Mouse (Mus musculus): ENCODE data around the gene Tasp1. TPM values are rescaled to one million over a fixed set of nuclear protein-coding genes. Genes with fewer than 3 reads are reported as not detected.
A peak's percentile ranks its signal among the peaks of the same experiment; 100 is the strongest.
"Not testable (repeated sequence)": the region's sequence is repeated elsewhere in the genome, so short reads cannot be mapped to it uniquely, and the experiment has no call there.

The Tasp1 gene
- total and polyA plus RNA-seq, 2 experiments = 2.1 to 13.3 TPM

DNA sequence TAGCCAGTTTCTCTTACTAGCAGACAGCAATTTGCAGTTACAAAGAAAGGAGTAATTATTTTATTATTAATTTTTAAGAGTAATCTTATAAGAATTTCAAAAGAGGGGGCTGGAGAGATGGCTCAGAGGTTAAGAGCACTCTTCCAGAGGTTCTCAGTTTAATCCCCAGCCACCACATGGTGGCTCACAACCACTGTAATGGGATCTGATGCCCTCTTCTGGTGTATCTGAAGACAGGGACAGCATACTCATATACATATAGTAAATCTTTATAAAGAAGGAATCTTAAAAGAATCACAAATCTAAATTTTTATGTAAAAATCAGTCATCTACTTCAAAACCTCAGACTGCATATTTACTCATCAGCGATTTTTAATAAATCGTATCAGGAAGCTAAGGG is 68.4 kb downstream of the Tasp1 start:
- no peak for DNase-seq (ENCODE audit: extremely low read depth, low read depth, low spot score)

DNA sequence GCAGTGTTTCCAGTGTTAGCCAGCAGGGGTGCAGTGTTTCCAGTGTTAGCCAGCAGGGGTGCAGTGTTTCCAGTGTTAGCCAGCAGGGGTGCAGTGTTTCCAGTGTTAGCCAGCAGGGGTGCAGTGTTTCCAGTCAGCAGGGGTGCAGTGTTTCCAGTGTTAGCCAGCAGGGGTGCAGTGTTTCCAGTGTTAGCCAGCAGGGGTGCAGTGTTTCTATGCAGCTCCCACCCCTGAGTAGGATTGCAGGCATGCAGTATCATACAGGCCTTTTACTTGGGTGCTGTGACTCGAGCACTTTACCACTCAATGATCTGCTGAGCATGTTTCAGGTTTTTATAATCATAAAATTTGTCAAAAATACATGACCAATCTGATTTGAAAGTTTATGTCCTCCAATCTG is 76.7 kb downstream of the Tasp1 start:
- 95% methylated on average over 1 of the region's 1 CpGs for WGBS
- H3K4me3 ChIP-seq (ENCODE audit: insufficient read depth, low read depth, low read length); H3K27me3 ChIP-seq (ENCODE audit: control insufficient read depth, insufficient read depth, low read length); H3K36me3 ChIP-seq (ENCODE audit: control insufficient read depth, insufficient read depth, low read length); H3K4me1 ChIP-seq (ENCODE audit: control insufficient read depth, insufficient read depth, low read length); H3K27ac ChIP-seq (replicated peaks; ENCODE audit: insufficient read depth, low read depth, low read length); H3K9ac ChIP-seq (ENCODE audit: low read depth, low read length); H3K79me2 ChIP-seq (ENCODE audit: control insufficient read depth, insufficient read depth, low read length): not testable (repeated sequence)
- peak; percentile 6 for DNase-seq (ENCODE audit: extremely low read depth, low read depth, low spot score)
- peak; percentile 36 for TF ChIP-seq CTCF (IDR thresholded peaks at IDR 0.05; ENCODE audit: low read depth, low read length)

More for the DNA sequence above, 68.4 kb downstream of the Tasp1 start:
- no peaks in the 10 kb centered on the region for H3K79me2 ChIP-seq (ENCODE audit: control insufficient read depth, insufficient read depth, low read length)
- H3K4me3 ChIP-seq (ENCODE audit: insufficient read depth, low read depth, low read length) = no peak overlapping the region
- no peak overlapping the region for H3K9ac ChIP-seq (ENCODE audit: low read depth, low read length)
- H3K27me3 ChIP-seq (ENCODE audit: control insufficient read depth, insufficient read depth, low read length) = no peaks in the 10 kb centered on the region
- peaks cover 4% of the 10 kb centered on the region for H3K36me3 ChIP-seq (ENCODE audit: control insufficient read depth, insufficient read depth, low read length)
- no peaks in the 10 kb centered on the region for H3K4me1 ChIP-seq (ENCODE audit: control insufficient read depth, insufficient read depth, low read length)
- no peak overlapping the region for H3K27ac ChIP-seq (replicated peaks; ENCODE audit: insufficient read depth, low read depth, low read length)
- TF ChIP-seq POLR2A (IDR thresholded peaks at IDR 0.05; ENCODE audit: extremely low read depth, insufficient read depth, low read length) (no peak), CTCF (IDR thresholded peaks at IDR 0.05; ENCODE audit: low read depth, low read length) (no peak)
- WGBS = 94% methylated on average over 2 of the region's 2 CpGs

DNA sequence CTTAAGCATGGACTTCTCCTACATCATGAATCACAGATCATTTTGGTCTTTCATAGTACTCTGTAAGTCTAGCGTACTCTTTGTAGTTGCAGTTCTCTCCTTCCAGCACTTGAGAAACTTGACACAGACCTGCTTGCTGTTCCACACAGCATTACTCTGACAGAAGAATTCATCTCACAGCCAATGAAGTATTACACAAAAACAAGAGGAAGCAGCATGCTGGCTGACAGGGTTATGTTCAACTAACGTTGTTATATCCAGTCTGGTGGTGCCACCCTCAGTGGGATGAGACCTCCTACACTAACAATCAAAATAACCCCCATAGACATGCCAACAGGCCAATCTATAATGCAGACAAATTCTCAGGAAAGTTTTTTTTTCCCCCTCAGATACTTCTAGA is 99.2 kb downstream of the Tasp1 start:
- H3K9ac ChIP-seq (ENCODE audit: low read depth, low read length) = no peak overlapping the region
- WGBS = 75% methylated on average over 2 of the region's 2 CpGs
- DNase-seq (ENCODE audit: extremely low read depth, low read depth, low spot score) = no peak
- H3K4me3 ChIP-seq (ENCODE audit: insufficient read depth, low read depth, low read length) = no peak overlapping the region
- no peak for TF ChIP-seq CTCF (IDR thresholded peaks at IDR 0.05; ENCODE audit: low read depth, low read length)
- TF ChIP-seq POLR2A (IDR thresholded peaks at IDR 0.05; ENCODE audit: extremely low read depth, insufficient read depth, low read length) = no peak
- no peak overlapping the region for H3K27ac ChIP-seq (replicated peaks; ENCODE audit: insufficient read depth, low read depth, low read length)
- H3K79me2 ChIP-seq (ENCODE audit: control insufficient read depth, insufficient read depth, low read length) = no peaks in the 10 kb centered on the region
- no peaks in the 10 kb centered on the region for H3K27me3 ChIP-seq (ENCODE audit: control insufficient read depth, insufficient read depth, low read length)
- no peaks in the 10 kb centered on the region for H3K4me1 ChIP-seq (ENCODE audit: control insufficient read depth, insufficient read depth, low read length)
- no peaks in the 10 kb centered on the region for H3K36me3 ChIP-seq (ENCODE audit: control insufficient read depth, insufficient read depth, low read length)

DNA sequence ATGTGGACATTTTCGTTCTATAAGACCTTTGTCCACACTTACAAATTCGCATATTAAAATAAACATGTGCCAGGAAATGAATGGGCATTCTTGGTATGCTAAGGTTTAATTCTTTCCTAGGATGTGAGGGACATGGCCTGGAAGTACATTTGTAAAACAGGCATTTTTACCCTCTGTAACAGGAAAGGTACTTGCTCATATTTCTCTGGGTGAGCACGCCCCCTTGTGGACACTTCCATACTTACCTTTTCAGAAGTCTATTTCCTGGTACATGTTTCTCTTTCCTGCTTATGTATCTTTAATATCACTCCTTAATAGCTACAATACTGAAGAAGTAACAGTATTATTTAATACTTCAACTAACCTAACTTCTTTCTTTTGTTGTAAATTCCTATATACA is 100.3 kb downstream of the Tasp1 start:
- Histone ChIP-seq H3K9ac (ENCODE audit: low read depth, low read length) (no peak overlapping the region), H3K4me1 (ENCODE audit: control insufficient read depth, insufficient read depth, low read length) (no peaks in the 10 kb centered on the region), H3K4me3 (ENCODE audit: insufficient read depth, low read depth, low read length) (no peak overlapping the region), H3K27me3 (ENCODE audit: control insufficient read depth, insufficient read depth, low read length) (no peaks in the 10 kb centered on the region), H3K27ac (replicated peaks; ENCODE audit: insufficient read depth, low read depth, low read length) (no peak overlapping the region), H3K36me3 (ENCODE audit: control insufficient read depth, insufficient read depth, low read length) (no peaks in the 10 kb centered on the region), H3K79me2 (ENCODE audit: control insufficient read depth, insufficient read depth, low read length) (no peaks in the 10 kb centered on the region)
- WGBS = 63% methylated on average over 3 of the region's 3 CpGs
- peak; percentile 35 for DNase-seq (ENCODE audit: extremely low read depth, low read depth, low spot score)
- TF ChIP-seq CTCF (IDR thresholded peaks at IDR 0.05; ENCODE audit: low read depth, low read length) = peak; percentile 52
- TF ChIP-seq POLR2A (IDR thresholded peaks at IDR 0.05; ENCODE audit: extremely low read depth, insufficient read depth, low read length) = no peak

DNA sequence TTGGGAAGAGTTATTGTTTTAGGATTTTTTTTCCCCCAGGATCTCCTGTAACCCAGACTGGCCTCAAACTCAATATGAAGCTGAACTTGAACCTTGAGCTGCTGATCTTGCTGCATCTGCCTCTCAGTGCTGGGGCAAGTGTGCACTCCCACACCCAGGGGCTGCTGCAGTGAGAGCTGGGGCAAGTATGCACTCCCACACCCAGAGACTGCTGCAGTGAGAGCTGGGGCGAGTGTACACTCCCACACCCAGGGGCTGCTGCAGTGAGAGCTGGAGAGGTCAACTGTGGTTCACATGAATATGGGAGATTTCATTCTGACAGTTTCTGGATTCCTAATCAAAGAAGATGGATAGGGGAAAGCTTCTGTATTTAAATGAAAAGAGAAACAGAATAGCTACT is 117.8 kb downstream of the Tasp1 start:
- H3K79me2 ChIP-seq (ENCODE audit: control insufficient read depth, insufficient read depth, low read length) = no peaks in the 10 kb centered on the region
- H3K9ac ChIP-seq (ENCODE audit: low read depth, low read length) = no peak overlapping the region
- no peaks in the 10 kb centered on the region for H3K4me1 ChIP-seq (ENCODE audit: control insufficient read depth, insufficient read depth, low read length)
- no peak for DNase-seq (ENCODE audit: extremely low read depth, low read depth, low spot score)
- 90% methylated on average over 1 of the region's 1 CpGs for WGBS
- TF ChIP-seq POLR2A (IDR thresholded peaks at IDR 0.05; ENCODE audit: extremely low read depth, insufficient read depth, low read length) = no peak
- TF ChIP-seq CTCF (IDR thresholded peaks at IDR 0.05; ENCODE audit: low read depth, low read length) = no peak
- no peaks in the 10 kb centered on the region for H3K27me3 ChIP-seq (ENCODE audit: control insufficient read depth, insufficient read depth, low read length)
- H3K36me3 ChIP-seq (ENCODE audit: control insufficient read depth, insufficient read depth, low read length) = peaks cover 7% of the 10 kb centered on the region; the same call in 1 of the 2 replicates
- no peak overlapping the region for H3K4me3 ChIP-seq (ENCODE audit: insufficient read depth, low read depth, low read length)
- no peak overlapping the region for H3K27ac ChIP-seq (replicated peaks; ENCODE audit: insufficient read depth, low read depth, low read length)

DNA sequence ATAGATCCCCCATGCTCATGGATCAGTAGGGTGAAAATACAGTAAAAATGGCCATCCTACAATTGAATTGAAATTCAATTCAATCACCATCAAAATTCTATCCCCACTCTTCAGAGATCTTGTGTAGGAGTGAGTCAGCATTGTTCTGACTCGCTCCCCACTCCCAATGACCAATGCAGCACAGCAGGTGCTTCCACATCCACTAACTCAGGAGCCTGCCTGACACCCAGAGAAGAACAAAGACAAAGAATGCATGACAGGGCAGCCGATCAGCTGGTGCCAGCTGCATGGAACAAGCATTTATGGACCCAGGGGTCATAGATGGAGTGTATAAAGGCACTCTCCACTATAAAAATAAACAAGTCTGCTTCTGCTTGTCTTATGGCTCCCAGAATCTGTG is 129.0 kb downstream of the Tasp1 start:
- Histone ChIP-seq H3K27me3 (ENCODE audit: control insufficient read depth, insufficient read depth, low read length) (no peaks in the 10 kb centered on the region), H3K79me2 (ENCODE audit: control insufficient read depth, insufficient read depth, low read length) (no peaks in the 10 kb centered on the region), H3K9ac (ENCODE audit: low read depth, low read length) (no peak overlapping the region), H3K4me1 (ENCODE audit: control insufficient read depth, insufficient read depth, low read length) (no peaks in the 10 kb centered on the region), H3K27ac (replicated peaks; ENCODE audit: insufficient read depth, low read depth, low read length) (no peak overlapping the region), H3K36me3 (ENCODE audit: control insufficient read depth, insufficient read depth, low read length) (peaks cover 2% of the 10 kb centered on the region), H3K4me3 (ENCODE audit: insufficient read depth, low read depth, low read length) (no peak overlapping the region)
- no peak for DNase-seq (ENCODE audit: extremely low read depth, low read depth, low spot score)
- TF ChIP-seq CTCF (IDR thresholded peaks at IDR 0.05; ENCODE audit: low read depth, low read length) = no peak
- no peak for TF ChIP-seq POLR2A (IDR thresholded peaks at IDR 0.05; ENCODE audit: extremely low read depth, insufficient read depth, low read length)
- WGBS = 95% methylated on average over 2 of the region's 2 CpGs

All from liver, adult 2 months (tissue).